26 mouse cellular contexts compared by ENCODE assay signal in the genomic region with DNA sequence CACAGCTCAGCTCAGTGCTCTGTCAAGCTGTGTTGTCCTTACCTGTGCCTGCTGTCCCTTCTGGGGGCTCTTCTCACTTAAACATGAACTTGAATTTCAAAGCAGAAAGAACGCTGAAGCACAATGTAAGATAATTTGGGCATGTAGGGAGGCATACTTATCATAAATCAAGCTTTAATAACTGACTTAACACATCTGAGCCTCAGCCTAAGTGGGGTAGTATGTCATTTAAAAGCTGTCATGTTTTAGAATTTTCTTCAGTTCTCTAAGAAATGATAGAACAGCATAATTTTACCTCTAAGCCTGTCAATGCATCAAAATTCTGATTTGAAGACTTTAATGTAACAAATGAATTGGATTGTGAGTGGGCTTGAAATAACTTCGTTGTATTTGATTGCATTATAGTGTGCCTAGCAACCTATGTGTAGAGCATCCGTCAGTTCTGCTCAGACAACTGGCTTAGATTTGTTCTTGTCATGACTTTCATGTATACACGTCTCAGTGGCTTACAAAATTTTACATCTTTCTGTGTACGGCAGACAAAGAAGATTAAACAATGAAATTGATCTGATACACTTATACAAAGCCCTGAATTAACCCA.
DNase-seq lines count a peak whose midpoint lies in the region; ATAC-seq and TF ChIP-seq lines count a peak whose summit lies in the region.
"Had no signal": no experiment of that assay in that cellular context is flagged by ENCODE, and none has a peak within 500 bp of the region (broad histone marks: within the 10 kb centered on the region; RNA-seq: fewer than 3 reads in every experiment).

No protein-coding gene starts in this region.

- TF ChIP-seq CTCF in forebrain, postnatal 0 days (IDR thresholded peaks at IDR 0.05; ENCODE audit: low read depth), result no peak

- H3K9ac ChIP-seq in forebrain, embryonic 14.5 days (ENCODE audit: low read length), result no peak overlapping the region
- H3K9ac ChIP-seq in forebrain, embryonic 13.5 days, result no peak overlapping the region
- no peak overlapping the region for H3K9ac ChIP-seq in forebrain, postnatal 0 days
- no peak overlapping the region for H3K9ac ChIP-seq in forebrain, embryonic 11.5 days (ENCODE audit: low read length)
- H3K9ac ChIP-seq: embryonic facial prominence, embryonic 13.5 days; embryonic facial prominence, embryonic 15.5 days; forebrain, embryonic 12.5 days had no signal

- no peak overlapping the region for H3K4me3 ChIP-seq in forebrain, embryonic 14.5 days (ENCODE audit: low read depth, low read length)
- no peak overlapping the region for H3K4me3 ChIP-seq in forebrain, embryonic 13.5 days
- H3K4me3 ChIP-seq in forebrain, postnatal 0 days (ENCODE audit: low read depth, low read length), result no peak overlapping the region
- H3K4me3 ChIP-seq in forebrain, embryonic 11.5 days (ENCODE audit: low read depth, low read length), result no peak overlapping the region
- H3K4me3 ChIP-seq: embryonic facial prominence, embryonic 13.5 days; embryonic facial prominence, embryonic 15.5 days; erythroblast, embryonic 14.5 days; forebrain, embryonic 12.5 days; gastrocnemius, adult 2 months had no signal

- H3K27me3 ChIP-seq in forebrain, embryonic 14.5 days (replicated peaks; ENCODE audit: control insufficient read depth, insufficient read depth, low read length), result no peaks in the 10 kb centered on the region
- no peaks in the 10 kb centered on the region for H3K27me3 ChIP-seq in forebrain, embryonic 13.5 days
- no peaks in the 10 kb centered on the region for H3K27me3 ChIP-seq in forebrain, postnatal 0 days (ENCODE audit: insufficient read depth, low read length)
- H3K27me3 ChIP-seq in forebrain, embryonic 11.5 days (ENCODE audit: control insufficient read depth, insufficient read depth, low read length), result no peaks in the 10 kb centered on the region
- H3K27me3 ChIP-seq: CH12.LX; embryonic facial prominence, embryonic 13.5 days; embryonic facial prominence, embryonic 15.5 days; forebrain, embryonic 12.5 days; Patski had no signal

- no peak overlapping the region for H3K4me2 ChIP-seq in forebrain, embryonic 14.5 days (ENCODE audit: low read length)
- H3K4me2 ChIP-seq in forebrain, embryonic 13.5 days, result no peak overlapping the region
- H3K4me2 ChIP-seq in forebrain, postnatal 0 days (ENCODE audit: low read depth), result no peak overlapping the region
- no peak overlapping the region for H3K4me2 ChIP-seq in forebrain, embryonic 11.5 days (ENCODE audit: low read depth, low read length, severe bottlenecking)
- H3K4me2 ChIP-seq: embryonic facial prominence, embryonic 13.5 days; embryonic facial prominence, embryonic 15.5 days; forebrain, embryonic 12.5 days had no signal

- no peak overlapping the region for H3K27ac ChIP-seq in forebrain, embryonic 14.5 days (ENCODE audit: low read depth, low read length)
- no peak overlapping the region for H3K27ac ChIP-seq in forebrain, embryonic 13.5 days
- H3K27ac ChIP-seq in forebrain, postnatal 0 days (ENCODE audit: low read depth, low read length), result no peak overlapping the region
- no peak overlapping the region for H3K27ac ChIP-seq in forebrain, embryonic 11.5 days (ENCODE audit: low read depth, low read length)
- H3K27ac ChIP-seq: embryonic facial prominence, embryonic 13.5 days; embryonic facial prominence, embryonic 15.5 days; forebrain, embryonic 12.5 days; gastrocnemius, adult 2 months had no signal

- DNase-seq in forebrain, embryonic 14.5 days (ENCODE audit: low spot score), result peak; percentile 3
- peak; percentile 14 for DNase-seq in forebrain, postnatal 0 days
- DNase-seq in forebrain, embryonic 11.5 days (ENCODE audit: low spot score), result no peak
- DNase-seq in brain, embryonic 18.5 days (ENCODE audit: low read depth, low spot score), result peak; percentile 12
- DNase-seq in cerebellum, adult 11-12 months, result no peak
- DNase-seq: adrenal gland, adult 8-10 months; adrenal gland, postnatal 14 days; adrenal gland, postnatal 36 days; B cell, adult 2 months; cerebellum, adult 11 months; cerebellum, adult 8-10 months; cerebellum, adult 9-11 months; cerebellum, postnatal 14 days; cerebellum, postnatal 36 days; embryo, embryonic 11 days; gastrocnemius, adult 2 months had no signal

- H3K36me3 ChIP-seq in forebrain, embryonic 14.5 days (ENCODE audit: control insufficient read depth, insufficient read depth, low read length), result no peaks in the 10 kb centered on the region
- no peaks in the 10 kb centered on the region for H3K36me3 ChIP-seq in forebrain, embryonic 13.5 days (ENCODE audit: poor library complexity, severe bottlenecking)
- H3K36me3 ChIP-seq in forebrain, postnatal 0 days (ENCODE audit: insufficient read depth), result no peaks in the 10 kb centered on the region
- no peaks in the 10 kb centered on the region for H3K36me3 ChIP-seq in forebrain, embryonic 11.5 days (ENCODE audit: control insufficient read depth, insufficient read depth, low read length)
- H3K36me3 ChIP-seq: embryonic facial prominence, embryonic 13.5 days; embryonic facial prominence, embryonic 15.5 days; forebrain, embryonic 12.5 days; G1E had no signal

- no peaks in the 10 kb centered on the region for H3K4me1 ChIP-seq in forebrain, embryonic 14.5 days (ENCODE audit: control insufficient read depth, insufficient read depth, low read length)
- H3K4me1 ChIP-seq in forebrain, embryonic 13.5 days, result no peaks in the 10 kb centered on the region
- no peaks in the 10 kb centered on the region for H3K4me1 ChIP-seq in forebrain, postnatal 0 days (ENCODE audit: insufficient read depth)
- no peaks in the 10 kb centered on the region for H3K4me1 ChIP-seq in forebrain, embryonic 11.5 days (replicated peaks; ENCODE audit: control insufficient read depth, insufficient read depth, low read length)
- H3K4me1 ChIP-seq: embryonic facial prominence, embryonic 13.5 days; embryonic facial prominence, embryonic 15.5 days; forebrain, embryonic 12.5 days had no signal

- no peak for ATAC-seq in forebrain, embryonic 14.5 days
- no peak for ATAC-seq in forebrain, embryonic 13.5 days
- ATAC-seq in forebrain, postnatal 0 days, result peak; percentile 82
- ATAC-seq in forebrain, embryonic 11.5 days (replicated peaks; ENCODE audit: low FRiP score), result no peak
- ATAC-seq: activated CD4-positive, CD25-positive, alpha-beta regulatory T cell, adult 4 months; CD4-positive, CD25-positive, alpha-beta regulatory T cell, adult 4 months; Patski had no signal

- 79% methylated on average over 5 of the region's 5 CpGs for WGBS in forebrain, embryonic 14.5 days
- 72% methylated on average over 5 of the region's 5 CpGs for WGBS in forebrain, embryonic 13.5 days
- WGBS in forebrain, postnatal 0 days, result 75% methylated on average over 5 of the region's 5 CpGs
- 84% methylated on average over 5 of the region's 5 CpGs for WGBS in forebrain, embryonic 11.5 days

- H3K9me3 ChIP-seq in forebrain, embryonic 14.5 days (replicated peaks; ENCODE audit: control insufficient read depth, low read length), result no peaks in the 10 kb centered on the region
- no peaks in the 10 kb centered on the region for H3K9me3 ChIP-seq in forebrain, embryonic 13.5 days (replicated peaks)
- H3K9me3 ChIP-seq in forebrain, postnatal 0 days (ENCODE audit: low read length), result no peaks in the 10 kb centered on the region
- H3K9me3 ChIP-seq in forebrain, embryonic 11.5 days (ENCODE audit: control insufficient read depth, low read length), result no peaks in the 10 kb centered on the region
- H3K9me3 ChIP-seq: embryonic facial prominence, embryonic 13.5 days; embryonic facial prominence, embryonic 15.5 days; forebrain, embryonic 12.5 days; G1E had no signal

Comparison
In these comparisons a context has a peak if more than half of its experiments do, and no peak if none do; other contexts are left out.
1. DNase-seq: peak in forebrain, embryonic 14.5 days (single experiment), forebrain, postnatal 0 days (single experiment) and brain, embryonic 18.5 days (single experiment); none in forebrain, embryonic 11.5 days (single experiment) and cerebellum, adult 11-12 months (single experiment).